Mouse (Mus musculus): ENCODE measurements around the gene Ano2.
A peak's percentile ranks its signal among the peaks of the same experiment; 100 is the strongest.

Gene Ano2

DNA sequence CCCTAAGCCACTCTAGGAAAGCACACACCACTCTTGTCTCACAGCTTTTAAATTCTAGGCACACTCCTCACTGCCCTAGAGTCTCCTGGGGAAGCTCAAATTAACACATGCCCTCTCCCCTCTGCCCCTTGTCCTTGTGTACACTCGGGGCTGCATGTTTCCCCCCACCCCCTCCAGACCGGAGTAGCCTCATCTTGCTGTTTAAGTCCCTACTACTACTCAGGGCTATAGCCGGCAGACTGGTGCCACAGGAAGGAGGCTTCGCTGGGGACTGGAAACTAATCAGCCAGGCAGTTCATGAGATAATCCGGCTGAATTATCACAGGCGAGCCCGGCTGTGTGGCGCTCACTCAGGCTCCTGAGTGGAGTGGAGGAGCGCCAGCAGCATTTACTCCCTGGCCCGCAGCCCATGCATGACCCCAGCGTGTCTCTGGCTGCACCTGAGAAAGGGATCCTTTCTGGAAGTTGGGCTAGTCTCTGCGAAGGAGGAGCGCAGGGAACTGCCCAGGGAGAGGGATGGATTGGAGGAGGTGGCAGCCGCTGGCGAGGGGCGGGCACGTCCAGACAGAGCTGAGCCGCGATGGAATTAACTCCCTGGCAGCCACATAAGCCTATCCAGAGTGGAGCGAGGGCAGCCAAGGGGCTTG lies at the start of gene Ano2:
Gene Ano2 (plus strand): TSS at position 363 of the 647 bp plus-strand sequence.
- DNase-seq (ENCODE audit: low read depth) = no peak

DNA sequence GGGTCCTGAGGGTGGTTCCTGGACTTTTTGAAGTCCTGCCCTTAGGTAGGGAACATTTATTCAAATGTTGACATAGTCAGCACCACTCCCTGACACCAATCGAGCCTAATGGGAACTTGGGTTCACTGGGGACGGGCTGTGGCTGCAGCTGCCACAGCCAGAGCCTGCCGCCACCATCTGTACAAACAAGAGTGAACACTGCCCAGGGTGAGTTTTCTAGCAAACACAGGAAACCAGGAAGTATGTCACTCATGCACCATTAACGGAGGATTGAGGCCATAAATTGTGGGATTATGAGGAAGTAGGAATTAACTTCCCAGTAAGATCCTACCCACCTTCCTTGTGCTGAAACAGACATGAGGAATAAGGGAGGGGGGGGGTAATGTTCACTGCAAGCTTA lies 49.7 kb upstream of the Ano2 start:
- DNase-seq (ENCODE audit: low read depth) = no peak

DNA sequence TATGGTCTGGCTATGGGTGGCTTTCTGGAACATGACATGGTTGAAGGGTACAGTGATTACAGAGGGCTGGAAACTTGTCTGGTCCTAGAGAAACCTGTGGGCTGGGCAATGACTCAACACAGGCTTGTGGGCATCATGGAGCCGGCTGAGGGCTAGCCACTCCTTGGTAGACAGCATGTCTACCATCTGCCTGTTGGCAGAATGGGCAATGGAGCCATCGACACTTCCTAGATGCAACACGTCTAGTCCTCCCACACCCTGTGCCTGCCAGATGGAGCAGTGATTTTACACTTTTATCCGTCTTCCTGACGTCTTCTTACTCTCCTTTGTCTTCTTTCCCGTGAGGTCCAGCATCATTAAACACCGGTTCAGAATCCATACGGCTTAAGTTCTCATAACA lies 49.1 kb upstream of the Ano2 start:
- no peak for DNase-seq (ENCODE audit: low read depth)

DNA sequence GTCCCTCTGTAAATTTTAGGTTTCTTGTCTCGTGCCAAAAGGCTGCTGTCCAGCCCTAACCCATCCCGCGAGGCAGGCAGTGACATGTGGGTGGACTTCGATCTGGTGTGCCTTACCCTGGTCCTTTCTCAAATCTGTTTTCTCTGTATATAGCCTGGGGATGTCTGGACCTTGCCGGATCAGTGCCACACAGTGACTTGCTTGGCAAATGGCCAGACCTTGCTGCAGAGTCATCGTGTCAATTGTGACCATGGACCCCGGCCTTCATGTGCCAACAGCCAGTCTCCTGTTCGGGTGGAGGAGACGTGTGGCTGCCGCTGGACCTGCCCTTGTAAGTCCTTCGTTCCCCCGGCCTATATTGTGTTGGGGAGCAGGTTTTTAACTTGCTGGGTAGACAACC lies 41.3 kb upstream of the Ano2 start:
- no peak for DNase-seq (ENCODE audit: low read depth)

DNA sequence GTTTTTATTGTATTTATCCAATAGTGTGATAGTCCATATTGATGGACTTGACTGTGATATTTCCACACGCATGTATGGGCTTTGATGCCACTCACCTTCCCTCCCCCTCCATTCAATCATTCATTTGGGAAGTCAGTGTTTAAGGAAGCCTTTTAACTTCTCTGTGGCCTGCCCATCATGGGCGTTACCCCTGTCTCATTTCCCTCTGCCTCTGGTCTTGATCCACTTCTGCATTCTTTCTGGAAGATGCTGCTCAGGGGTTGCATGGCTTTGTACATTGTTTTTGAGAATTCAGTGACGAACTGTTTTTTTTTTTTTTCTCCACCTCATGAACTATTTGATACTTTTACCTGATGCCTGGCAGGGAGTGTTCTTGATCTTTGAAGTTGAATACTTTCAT lies 38.9 kb upstream of the Ano2 start:
- DNase-seq (ENCODE audit: low read depth) = no peak

DNA sequence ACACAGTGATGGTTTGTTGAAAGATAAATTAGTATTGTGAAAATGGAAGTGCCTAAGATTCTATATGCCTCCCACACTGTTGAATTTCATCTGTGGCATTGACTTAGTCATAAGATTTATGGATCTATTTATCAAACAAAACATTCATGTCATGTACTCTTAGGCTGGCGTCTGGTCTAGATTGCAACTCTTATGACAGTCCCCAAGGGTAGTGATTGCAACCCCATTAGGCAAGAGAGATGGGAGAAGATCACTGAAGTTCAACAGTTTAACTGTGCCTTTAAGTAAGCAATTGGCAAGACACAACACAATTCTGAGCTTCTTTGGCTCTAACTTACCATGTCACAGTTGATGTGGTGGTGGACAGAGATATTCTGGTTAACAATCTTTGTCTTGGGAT lies 36.8 kb upstream of the Ano2 start:
- no peak for DNase-seq (ENCODE audit: low read depth)

DNA sequence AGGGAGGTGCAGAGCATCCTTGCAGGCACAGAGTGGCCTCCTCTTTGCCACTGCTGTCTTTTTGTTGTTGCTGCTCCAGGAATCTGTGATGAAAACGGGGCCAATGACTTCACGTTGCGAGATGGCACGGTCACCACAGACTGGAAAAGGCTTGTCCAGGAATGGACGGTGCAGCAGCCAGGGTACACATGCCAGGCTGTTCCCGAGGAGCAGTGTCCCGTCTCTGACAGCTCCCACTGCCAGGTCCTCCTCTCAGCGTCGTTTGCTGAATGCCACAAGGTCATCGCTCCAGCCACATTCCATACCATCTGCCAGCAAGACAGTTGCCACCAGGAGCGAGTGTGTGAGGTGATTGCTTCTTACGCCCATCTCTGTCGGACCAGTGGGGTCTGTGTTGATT lies 33.3 kb upstream of the Ano2 start:
- DNase-seq (ENCODE audit: low read depth) = no peak

DNA sequence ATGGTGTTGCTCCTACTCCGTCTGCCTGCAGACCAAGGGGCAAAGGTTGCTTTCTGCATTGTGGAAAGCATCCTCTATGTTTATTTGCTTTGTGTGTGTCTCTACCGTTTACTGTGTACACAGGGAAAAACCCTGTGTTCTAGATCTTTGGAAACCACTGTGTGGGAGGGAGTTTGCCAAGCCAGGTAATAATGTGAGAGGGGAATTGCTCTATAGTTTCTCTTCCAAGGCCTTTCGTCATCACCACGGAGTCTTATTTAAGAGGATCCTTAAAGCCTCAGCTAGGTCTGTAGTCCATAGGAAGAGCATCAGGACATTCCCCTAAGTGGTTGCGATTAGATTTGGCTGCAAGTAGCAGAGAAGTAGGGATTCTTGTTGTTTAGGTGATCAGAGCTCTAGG lies 32.3 kb upstream of the Ano2 start:
- no peak for DNase-seq (ENCODE audit: low read depth)

DNA sequence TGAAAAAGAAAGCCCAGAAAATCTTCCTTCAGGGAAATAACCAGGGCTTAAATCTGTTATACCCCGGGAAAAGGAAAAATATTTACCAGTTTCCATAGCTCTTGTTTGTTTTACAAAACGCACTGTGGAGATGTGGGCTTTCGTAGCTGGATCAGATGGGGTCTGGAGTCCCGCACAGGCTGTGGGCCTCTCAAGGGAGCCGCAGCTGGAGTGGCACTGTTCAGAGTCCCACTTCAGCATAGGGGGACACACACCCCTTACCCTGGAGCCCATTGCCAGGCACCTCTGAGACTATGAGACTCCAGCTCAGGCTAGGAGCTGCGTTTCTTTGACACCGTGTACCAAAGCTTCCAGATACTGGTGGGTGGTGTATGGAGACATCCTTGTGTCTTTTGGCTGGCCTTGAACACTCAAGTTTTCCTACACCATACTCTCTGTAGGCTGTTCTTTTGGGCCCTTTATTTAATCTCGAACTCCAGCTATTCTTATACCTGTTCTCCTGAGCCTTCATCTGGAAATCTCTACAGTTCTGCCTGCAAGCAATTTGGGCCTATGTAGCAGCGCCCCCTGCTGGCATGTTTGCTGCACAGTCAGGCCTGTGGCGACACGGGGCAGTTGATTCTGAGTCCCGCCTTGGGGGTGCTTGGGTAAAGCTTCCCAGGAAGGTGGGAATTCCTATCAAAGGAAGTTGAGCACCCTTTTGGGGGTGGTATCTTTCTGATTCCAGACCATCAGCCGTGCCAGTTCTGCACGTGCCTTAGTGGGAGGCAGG lies 28.9 kb upstream of the Ano2 start:
- peak; percentile 64 for DNase-seq (ENCODE audit: low read depth)

DNA sequence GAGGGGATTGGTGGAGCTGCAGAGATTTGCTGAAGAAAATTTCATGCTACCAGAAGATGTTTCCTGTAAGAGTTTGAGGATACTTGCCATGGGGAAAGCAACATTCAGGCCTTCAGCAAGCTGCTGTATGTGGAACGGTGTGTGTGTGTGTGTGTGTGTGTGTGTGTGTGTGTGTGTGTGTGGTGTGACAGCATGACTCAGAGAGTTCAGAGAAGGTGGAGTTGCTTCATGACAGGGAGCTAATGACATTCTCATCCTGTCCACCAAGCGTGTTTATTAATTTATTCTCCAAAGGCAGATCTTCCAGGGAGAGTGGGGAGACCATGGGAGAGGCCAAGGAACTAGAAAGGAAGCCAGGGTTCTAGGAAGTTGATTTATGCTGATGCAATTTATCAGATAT lies 26.3 kb upstream of the Ano2 start:
- DNase-seq (ENCODE audit: low read depth) = peak; percentile 40

DNA sequence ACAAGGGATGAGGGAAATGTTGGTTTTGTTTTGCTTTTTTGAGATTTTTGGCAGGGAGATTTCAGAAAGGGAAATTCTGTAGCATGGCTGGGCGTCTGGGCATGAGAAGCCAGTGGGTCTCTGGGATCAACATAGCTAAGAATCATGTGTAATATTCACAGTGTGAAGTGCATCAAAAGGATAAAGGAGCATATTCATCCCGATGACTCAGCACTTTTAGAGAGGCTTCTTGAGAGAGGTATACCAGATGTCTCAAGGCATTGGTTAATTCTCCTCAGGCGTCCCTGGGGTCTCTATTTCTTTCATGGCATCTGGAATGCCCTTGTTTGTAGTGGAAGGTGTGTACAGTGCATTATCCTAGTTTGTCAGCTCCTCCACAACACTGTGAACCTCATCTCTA lies 18.4 kb upstream of the Ano2 start:
- no peak for DNase-seq (ENCODE audit: low read depth)

DNA sequence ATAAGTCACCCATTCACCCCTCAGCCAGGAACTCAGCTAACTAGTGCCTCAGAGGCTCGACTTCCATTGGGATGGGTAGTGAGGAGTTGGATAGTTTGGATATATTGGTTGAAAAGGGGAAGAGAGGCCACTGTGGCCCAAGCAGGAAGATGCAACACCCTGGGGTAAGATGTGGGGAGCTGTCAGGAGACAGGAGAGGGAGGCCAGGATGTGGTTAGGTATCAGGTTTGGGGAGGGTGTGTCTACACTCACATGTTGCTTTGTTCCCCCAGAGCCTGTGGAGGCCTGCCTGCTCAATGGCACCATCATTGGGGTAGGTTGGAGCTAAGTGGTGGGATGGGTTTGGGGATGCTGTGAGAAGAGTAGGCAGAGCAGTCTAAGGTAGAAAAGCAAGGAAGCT lies 11.7 kb upstream of the Ano2 start:
- no peak for DNase-seq (ENCODE audit: low read depth)

DNA sequence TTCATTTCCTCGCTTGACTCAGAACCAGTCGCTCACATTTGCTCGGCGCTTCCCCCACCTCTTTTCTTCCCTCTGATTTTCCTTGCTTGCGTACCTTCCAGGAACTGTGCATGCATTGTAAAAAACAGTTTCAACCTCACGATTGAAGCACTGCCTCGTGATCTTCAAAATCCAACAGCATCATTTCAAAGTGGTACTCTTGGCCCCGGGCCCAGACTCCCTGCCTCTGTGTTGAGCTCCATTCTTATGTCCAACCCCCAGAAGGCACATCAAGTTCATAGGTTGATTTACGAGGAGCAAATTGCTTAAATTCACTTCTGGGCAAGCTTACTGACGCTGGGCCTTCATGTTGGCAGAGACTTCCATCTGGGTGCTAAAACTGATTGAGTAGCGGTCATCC lies 9.6 kb upstream of the Ano2 start:
- no peak for DNase-seq (ENCODE audit: low read depth)

DNA sequence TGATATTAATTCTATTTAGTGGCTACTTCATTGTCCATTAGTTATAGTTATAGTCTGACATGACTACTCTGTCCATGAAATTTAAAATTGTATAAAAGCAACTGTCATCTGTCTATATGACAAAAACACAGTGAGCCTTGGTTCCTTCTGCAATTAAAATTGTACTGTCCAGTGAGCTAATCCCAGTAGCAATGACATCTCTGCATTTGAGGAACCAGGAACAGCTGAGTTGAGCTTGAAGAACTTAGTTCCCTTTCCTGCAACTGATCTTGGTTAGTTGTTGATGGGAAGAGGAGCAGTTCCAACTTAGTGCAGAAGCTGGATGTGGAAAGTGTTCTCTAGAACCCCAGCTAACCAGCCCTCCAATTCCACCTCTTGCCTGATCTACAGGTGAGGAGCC lies 4.8 kb upstream of the Ano2 start:
- no peak for DNase-seq (ENCODE audit: low read depth)

DNA sequence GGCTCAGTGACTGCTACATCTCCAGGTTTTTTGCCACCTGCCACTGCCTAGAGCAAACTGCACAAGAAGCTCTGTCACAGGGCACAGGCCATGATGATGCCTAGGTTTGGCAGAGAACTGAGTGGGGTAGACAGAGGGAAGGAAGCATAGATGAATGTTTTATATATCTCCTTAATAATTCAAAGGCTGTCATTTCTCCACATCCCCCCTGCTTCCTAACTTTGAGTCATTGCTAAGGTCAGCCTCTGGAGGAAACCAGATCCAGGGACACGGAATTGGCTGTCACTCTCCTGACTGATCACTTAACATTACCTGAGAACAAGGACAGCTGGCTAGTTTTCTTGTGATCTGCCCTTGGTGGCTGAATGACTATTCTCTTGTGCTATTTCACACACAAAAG lies 2.2 kb upstream of the Ano2 start:
- no peak for DNase-seq (ENCODE audit: low read depth)

DNA sequence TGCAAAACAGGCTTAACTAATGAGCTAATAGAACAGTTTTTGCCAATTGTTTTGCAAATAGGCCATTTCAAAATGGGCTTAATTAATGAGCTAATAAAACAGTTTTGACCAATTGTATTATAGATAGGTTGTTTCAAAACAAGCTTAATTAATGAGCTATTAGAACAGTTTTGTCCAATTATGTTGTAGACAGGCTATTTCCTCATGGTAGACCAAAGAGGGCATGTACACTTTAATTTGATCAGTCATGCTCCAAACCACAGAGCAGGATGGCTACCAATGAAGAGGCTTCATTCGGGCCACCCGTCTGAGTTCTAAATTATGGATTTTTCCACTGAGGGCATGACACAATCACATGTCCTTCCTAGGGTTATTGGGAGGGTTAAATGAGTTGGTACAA lies 10.9 kb downstream of the Ano2 start:
- no peak for DNase-seq (ENCODE audit: low read depth)

DNA sequence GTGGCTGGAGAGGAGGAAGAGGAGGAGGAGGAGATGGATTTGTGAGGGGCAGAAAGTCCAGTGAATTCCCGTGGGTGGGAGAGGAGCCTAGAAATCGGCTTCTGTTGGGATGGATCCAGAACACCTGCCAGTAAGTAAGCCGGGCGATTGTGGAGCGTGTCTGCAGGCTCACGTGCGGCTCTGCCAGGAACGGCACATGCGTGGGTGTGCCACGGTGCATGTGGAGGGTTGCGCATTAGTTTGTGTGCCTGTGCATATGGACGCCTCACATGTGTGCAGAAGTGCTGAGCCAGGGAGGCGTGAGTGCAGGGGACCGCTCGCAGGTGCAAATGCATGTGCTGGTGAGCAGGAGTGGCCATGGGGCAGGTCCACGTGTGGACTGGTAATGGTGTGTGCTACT lies 21.0 kb downstream of the Ano2 start:
- no peak for DNase-seq (ENCODE audit: low read depth)

DNA sequence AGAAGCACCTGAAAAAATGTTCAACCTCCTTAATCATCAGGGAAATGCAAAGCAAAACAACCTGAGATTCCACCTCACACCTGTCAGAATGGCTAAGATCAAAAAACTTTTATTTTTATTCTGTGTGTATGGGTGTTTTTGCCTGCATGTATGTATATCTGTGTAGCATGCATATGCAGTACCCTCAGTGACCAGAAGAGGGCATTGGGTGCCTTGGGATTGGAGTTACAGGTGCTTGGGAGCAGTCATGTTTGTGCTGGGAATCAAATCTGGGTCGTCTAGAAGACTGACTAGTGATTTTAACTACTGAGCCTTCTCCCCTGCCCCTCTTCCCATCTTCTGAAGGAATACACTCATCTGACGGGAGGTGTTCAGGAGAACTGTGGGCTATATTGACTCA lies 36.2 kb downstream of the Ano2 start:
- DNase-seq (ENCODE audit: low read depth) = peak; percentile 11

DNA sequence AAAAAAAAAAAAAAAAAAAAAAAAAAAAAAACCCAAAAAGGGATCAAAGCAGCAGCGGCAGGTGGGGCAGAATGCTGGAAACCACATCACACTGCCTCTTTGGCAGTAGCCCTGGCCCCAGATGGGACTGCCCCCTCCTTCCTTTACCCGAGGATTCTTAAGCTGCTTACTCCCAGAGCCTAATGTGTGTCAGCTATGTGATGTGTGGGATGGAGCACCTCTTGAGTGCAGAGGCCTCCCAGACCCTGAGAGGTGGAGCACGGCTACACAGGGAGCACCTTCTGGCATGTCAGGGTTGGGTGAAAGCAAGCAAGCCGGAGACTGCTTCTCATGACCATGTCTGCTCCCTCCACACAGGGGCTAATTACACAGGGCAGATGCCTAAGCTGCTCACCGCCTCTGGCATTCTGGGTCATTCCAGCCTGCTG lies 37.3 kb downstream of the Ano2 start:
- DNase-seq (ENCODE audit: low read depth) = no peak

DNA sequence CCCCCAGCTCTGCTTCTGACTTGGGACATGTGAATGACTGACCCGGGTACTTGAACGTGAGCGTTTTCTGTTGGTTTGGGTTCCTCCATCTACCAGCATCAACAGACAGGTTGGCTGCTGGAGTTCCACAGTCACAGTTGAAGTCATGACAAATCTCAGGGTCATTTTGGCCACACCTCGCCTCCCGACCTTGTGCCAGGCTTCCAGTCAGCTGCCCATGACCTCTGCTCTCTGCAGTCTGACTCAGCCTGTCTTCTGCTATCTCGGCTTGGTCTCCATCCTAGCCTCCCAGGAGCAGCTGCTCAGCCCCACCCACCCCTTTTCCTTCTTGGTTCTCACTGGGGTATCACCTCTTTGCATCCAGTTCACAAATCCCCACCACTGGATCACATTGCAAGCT lies 39.3 kb downstream of the Ano2 start:
- no peak for DNase-seq (ENCODE audit: low read depth)

DNA sequence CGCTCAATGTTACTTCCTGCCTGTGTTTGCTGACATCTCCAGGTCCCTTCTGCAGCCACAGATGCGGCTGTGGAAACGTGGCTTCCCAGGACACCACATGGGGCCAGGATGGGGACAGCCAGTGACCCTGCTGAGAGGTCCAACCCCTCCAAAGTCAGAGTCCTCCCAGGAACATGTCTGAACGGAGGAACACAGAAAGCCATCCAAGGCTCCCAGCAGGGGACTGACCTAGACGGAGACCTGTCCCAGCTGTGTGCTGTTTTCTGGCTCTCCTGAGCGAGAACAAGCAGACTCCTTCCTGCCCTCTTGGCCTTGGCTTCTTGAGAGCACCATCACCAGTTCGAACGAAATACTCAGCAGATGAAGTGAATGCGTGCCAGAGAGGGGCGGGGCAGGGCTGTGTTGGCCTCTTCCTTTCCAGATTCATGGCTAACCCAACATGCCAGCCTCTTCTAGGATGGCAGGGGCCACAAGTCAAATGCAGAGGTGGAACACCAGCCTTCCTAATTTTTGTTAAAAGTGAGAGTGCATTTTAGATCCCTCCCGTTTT lies 39.8 kb downstream of the Ano2 start:
- DNase-seq (ENCODE audit: low read depth) = no peak

DNA sequence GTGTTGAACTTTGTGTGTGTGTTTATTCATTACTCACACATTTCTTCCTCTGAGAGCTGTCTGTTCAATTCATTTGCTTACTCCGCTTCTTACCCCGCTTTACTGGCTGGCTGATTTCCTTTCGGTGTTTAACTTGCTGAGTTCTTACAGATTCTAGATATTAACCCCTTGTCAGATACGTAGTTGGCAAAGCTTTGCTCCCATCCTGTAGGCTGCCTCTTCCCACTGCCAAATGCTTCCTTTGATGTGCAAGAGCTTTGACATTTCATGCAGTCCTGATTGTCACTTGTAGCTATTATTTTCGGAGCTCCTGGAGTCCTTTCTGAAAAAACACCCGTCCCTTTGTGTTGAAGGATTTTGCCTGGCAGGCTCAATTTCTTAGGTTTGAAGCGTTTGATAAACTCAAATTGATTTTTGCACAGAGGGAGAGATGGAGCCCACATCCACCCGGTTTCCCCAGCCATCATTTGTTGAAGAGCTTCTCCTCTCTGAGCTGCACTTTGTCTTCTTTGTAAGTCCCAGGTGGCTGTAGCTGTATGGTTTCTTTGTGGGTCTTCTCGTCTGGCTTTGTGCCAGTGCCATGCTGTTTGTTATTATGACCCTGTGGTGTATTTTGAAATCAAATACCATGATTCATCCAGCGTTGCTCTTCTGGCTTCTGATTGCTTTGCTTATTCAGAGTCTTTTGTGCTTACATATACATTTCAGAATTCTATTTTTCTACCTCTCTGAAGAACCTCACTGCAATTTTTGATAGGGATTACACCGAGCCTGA lies 47.5 kb downstream of the Ano2 start:
- DNase-seq (ENCODE audit: low read depth) = peak; percentile 2
